Mouse (Mus musculus): ENCODE results near the gene Des.

Des gene

DNA sequence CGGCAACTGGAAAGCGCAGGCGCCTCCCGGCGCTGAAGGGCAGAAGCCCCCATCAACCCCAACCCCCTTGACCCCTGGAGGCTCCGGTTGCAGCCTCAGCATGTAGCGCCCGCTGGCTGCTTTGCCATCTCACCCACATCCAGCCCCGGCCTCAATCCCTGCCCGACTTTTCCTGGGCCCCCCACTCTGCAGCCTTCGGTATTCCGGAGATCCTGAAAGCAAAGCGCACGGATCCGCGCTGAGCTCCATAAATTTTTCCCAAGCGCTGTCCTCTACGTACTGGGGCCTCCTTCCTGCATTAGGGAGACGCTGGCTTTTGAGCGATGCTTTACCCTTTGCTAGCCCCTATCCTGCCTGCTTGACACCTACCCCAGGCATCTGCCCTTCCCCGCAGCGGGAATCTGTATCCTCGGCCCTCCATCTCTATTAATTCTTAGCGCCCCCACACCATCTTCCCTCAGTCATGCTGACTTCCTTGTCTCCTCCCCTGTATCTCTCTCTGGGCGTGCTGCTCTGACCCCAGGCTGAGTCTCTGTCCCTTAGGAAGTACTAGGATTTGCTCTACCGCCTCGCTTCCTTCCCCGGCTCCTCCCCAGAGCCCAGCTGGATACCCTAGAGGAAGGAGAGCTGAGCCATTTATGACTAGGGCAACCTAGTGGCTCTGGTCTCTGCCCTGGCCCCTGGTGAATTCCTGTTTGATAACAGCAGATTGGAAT is 22.4 kb downstream of the Des start:
- DNase-seq (ENCODE audit: low spot score in 2 of 2), result no peak

DNA sequence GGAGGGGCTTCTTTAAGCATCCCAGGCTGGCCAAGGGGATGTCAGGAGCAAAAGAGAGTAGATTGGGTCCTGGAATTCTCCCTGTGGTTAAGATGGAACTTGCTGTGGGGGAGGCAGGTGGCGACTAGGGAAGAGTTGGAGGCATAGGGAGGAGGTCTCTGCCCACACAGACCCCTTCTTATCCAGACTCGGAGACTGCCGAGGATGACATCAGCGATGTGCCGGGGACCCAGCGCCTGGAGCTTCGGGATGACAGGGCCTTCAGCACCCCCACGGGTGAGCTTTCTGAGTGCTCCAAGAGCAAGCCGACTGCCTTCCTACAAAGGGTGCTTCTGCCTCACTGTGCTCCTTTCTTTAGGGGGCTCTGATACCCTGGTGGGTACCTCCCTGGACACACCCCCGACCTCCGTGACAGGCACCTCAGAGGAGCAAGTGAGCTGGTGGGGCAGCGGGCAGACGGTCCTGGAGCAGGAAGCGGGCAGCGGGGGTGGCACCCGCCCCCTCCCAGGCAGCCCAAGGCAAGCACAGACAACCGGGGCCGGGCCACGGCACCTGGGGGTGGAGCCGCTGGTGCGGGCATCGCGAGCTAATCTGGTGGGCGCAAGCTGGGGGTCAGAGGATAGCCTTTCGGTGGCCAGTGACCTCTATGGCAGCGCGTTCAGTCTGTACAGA is 24.5 kb downstream of the Des start:
- no peak for DNase-seq (ENCODE audit: low spot score in 2 of 2)

DNA sequence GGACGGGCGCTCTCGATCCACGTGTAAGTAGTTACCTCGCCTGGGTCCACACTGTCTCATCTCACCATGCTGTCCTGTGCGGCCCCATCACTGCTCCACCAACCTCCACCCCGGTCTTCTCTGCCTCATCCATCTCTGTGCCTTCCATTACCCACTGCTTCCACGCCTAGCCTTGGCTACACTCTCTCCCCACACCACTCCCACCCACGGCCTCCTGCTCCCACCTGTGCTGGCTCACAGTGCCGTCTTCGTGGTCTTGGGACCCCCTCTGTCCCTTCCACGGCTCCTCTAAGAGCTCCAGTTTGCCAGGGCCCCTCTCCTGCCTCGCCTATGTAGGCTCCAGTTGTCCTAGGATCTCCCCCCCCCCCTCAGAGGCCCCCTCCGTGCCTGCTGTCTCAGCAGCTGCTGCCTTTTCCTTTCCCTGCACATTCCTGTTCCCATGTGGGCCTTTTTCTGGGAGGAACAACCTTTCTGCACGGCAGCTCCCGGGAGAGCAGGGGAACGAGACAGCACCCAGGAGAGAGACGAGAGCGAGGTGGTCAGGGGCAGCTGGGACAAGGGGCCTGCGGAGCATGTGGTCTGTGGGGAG is 25.1 kb downstream of the Des start:
- no peak for DNase-seq (ENCODE audit: low spot score in 2 of 2)

DNA sequence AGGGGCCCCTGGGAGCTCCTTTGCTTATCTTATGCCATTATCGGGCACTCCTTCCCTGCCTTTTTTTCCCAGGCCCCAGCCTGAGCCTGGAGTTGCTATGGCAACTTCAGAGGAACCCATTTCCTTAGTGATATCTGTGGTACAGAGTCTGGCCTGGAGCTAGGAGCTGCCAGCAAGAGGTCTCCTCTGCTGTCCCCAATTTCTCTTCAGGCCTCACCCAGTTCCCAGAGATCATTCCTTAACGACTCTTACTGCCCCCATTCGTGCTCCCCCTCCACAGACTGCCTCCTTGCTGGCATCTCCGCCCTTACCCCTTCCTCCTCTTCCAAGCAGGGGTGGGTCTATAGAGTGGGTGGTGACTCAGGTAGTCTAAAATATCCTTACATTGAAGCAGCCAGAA is 26.0 kb downstream of the Des start:
- DNase-seq (ENCODE audit: low spot score in 2 of 2), result no peak

DNA sequence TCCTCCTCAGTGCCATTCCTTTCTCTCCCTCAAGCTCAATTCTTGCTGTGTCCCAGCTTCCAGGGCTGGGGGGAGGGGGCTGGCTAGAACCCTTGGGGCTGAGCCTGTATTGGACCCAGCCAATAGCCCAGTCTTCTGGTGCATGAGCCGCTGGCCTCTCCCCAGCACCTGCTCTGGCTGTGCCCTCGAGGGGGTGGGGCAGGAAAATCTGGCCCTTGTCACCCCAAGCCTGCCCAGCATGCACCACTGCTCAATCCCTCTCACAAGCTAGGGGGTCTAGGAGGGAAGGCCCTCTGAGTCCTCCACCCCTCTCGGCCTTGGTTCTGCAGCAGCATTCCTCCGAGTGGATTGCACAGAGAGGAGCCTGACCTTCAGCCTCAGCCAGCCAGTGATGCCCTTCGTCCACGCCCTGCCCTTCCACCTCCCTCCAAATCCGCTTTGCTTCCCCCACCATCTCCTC is 27.4 kb downstream of the Des start:
- no peak for DNase-seq (ENCODE audit: low spot score in 2 of 2)

DNA sequence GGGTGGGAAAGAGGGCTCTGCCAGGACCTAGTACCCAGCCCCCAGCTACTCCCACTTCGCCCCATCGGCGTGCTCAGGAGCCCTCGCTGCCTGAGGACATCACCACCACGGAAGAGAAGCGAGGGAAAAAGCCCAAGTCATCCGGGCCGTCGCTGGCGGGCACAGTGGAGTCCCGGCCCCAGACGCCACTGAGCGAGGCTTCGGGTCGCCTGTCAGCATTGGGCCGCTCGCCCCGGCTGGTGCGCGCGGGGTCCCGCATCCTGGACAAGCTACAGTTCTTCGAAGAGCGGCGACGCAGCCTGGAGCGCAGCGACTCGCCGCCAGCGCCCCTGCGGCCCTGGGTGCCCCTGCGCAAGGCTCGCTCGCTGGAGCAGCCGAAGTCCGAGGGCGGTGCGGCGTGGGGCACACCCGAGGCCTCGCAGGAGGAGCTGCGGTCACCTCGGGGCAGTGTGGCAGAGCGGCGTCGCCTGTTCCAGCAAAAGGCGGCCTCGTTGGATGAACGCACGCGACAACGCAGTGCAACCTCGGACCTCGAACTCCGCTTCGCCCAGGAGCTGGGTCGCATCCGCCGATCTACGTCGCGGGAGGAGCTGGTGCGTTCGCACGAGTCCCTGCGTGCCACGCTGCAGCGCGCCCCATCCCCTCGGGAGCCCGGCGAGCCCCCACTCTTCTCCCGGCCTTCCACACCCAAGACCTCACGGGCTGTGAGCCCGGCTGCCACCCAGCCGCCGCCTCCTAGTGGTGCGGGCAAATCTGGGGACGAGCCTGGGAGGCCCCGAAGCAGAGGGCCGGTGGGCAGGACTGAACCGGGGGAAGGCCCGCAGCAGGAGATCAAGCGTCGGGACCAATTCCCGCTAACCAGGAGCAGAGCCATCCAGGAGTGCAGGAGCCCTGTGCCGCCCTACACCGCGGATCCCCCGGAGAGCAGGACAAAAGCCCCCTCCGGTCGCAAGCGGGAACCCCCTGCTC is 28.1 kb downstream of the Des start:
- DNase-seq (ENCODE audit: low spot score in 2 of 2), result no peak

DNA sequence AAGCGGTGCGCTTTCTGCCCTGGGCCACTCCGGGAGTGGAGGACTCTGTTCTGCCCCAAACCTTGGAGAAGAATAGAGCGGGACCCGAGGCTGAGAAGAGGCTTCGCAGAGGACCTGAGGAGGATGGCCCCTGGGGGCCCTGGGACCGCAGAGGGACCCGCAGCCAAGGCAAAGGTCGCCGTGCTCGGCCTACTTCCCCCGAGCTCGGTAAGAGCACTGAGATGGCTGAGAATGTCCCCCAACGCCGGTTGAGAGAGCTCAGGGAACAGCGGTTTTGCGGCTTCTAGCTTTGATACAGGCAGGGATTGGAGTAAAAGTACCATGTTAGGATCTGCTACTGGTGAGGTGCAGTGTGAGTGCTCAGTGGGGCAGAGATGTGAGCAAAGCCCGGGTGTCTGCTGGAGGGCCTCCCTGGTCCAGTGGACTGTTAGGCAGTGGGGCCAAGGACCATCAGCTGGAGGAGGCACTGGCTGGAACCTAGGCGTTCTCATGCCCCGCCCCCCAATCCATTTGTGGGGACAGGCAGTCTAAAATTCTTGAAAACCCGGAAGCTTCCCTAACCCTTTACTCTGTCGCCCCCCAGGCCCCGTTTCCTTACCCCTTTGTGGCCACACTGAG is 28.9 kb downstream of the Des start:
- DNase-seq (ENCODE audit: low spot score in 2 of 2), result no peak

DNA sequence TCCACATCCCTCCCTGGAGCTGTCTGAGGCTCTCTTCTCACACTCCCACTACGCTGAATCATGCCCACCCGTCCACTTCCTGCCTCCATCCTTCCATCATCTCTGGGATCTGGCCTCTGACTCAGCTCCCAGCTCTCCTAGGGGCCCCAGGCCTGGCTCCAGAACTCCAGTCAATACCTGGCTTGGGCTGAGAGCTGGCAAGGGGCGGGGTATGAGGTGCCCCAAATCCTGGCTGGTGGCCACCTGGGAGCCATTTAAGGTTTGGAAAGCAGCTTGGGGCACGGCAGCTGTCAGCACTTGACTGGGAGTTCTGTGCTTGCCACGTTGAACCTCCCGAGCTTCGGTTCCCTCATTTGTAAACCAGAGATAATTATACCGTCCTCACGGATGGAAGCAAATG is 33.0 kb downstream of the Des start:
- peak in 1 of 2 experiments; percentile 38 for DNase-seq (ENCODE audit: low spot score in 2 of 2)

DNA sequence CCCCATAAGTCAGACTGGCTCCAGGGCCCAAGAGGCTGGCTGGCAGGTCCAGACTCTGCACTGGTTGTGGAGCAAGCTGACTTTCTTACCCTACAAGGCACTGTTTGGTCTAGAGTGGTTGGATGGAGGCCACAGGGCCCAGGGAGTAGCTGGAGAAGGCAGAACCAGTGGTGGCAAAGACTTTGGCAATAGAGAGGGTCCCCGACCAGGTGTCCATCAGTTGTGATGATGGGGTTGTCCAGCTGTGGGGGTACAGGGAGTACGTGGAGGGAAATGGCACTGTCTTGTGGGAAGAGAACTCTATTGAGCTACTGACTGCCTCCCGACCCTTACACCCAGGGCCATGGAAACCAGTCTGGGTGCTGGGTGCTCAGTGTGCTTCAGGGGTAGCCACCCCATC is 33.7 kb downstream of the Des start:
- DNase-seq (ENCODE audit: low spot score in 2 of 2), result no peak

DNA sequence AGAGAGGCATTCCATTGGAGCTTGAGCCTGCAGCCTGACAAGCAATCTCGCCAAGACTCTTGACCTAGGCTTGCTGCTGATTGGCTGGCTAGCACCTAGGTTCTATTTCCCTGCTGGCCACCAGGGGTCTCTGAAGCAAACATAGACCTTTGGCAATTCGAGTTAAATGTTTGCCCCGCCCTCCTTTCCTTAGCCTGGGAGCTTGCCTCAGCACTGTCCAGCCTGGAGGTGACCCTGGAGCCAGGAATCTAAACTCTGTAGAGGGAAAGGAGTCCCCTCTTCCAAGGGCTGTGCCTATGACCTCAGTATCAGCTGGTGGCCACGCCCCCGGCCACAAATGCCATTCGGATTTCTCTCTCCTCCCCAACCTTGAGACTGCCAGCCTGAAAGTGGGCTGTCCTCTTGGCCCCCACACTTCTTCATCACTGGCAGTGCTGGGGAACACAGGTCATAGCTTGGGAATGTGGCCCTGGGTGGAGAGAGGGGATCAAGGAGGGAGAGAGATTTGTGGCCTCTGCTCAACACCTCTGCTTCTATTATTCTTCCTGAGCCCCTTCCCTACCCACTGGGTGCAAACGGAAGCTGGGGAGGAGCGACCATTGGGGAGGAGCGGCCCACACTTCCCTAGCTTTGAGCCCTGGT is 38.8 kb downstream of the Des start:
- DNase-seq (ENCODE audit: low spot score in 2 of 2), result peak; percentile 42 to 75

DNA sequence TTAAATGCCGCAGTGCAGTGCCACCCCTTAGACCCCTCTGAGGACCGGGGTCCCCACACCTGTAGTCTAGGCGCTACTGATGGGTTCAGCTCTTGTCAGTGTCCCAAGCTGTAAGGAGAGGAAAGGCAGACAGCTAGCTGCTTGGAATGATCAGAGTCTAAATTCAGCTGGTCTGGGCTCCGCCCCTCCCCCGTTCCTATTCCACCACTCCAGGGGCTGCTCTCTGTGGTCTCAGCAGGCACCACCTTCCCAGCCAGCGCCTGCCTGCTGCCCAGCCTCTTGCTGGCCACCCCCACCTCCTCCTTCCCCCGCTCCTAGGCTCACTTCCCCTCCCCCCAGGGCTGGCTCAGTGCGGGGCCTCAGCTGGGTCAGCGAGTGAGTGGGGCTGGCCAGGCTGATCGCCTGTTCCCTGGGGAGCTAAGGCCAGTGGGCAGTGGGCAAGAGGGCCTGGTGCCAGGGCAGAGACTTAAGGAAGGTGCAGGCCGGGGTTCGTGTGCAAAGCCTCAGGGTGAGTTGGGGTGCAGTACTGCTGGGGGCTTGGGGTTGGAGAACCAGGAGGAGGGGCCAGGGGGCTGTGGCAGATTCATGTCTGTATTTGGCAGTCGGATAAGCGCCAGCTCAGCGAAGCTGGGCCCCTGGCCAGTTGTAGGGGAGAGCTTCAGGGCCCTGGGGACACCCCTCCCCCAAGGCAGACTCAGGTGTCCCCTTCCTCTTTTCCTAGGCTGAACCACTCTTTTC is 39.8 kb downstream of the Des start:
- DNase-seq (ENCODE audit: low spot score in 2 of 2), result no peak

DNA sequence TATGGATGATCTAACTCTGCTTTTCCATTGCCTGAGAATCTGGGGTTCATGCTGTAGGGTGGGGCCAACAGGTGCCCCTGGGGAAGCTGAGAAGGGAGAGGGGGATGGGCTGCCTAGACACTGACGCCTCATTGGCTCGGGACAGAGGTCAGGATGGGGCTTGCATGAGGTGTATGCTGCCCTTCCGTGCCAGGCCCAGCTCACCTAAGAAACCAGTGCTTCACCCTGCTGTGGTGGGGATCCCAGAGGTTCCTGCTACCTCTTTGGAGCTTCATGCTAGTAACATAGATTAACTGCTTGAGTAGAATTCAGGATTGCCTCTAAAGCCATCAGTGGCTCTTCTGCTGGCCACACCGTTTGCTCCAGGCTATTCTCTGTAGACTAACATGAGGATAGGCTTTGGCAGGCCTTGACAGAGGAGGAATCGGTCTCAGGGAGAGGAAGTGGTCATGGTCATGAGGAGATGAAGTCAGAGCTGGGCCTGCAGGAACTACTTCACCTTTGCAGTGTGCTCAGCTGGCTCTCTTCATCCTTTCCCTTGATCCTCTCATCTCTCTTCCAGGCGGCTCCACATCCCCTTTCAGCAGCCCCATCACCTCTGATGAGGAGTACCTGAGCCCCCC is 40.5 kb downstream of the Des start:
- no peak for DNase-seq (ENCODE audit: low spot score in 2 of 2)

DNA sequence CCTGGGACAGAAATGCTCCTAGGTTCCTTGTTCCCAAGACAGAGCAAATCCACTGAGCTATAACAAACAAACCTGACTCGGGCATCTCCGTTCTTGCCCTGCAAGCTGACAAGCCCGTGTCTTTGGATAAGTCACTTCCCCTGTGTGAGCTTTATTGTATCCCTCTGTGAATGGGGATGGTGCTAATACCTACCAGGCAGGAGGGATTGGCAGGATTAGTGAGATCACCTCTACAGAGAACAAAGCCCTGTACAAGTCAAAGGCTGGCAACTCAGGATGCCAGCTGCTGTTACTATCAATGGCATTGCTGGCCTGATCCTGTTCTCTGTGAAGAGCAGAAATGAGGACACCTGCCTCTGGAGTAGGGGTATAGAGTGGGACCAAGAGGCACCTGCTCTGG is 45.4 kb downstream of the Des start:
- no peak for DNase-seq (ENCODE audit: low spot score in 2 of 2)

DNA sequence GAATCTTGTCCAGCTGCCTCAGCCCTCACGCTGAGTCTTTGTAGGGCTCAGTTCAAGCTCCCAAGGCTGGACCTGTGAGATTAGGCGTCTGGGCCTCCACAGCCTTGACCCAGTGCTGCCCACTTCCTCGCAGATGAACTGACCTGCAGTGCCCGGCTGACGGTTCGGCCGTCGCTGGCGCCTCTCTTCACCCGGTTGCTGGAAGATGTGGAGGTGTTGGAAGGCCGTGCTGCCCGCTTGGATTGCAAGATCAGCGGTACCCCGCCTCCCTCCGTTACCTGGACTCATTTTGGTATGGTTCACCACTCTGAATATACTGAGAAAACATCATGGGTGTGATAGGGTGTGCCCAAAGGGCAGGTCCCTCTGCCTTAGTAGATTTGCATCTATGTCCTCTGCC is 46.0 kb downstream of the Des start:
- no peak for DNase-seq (ENCODE audit: low spot score in 2 of 2)

DNA sequence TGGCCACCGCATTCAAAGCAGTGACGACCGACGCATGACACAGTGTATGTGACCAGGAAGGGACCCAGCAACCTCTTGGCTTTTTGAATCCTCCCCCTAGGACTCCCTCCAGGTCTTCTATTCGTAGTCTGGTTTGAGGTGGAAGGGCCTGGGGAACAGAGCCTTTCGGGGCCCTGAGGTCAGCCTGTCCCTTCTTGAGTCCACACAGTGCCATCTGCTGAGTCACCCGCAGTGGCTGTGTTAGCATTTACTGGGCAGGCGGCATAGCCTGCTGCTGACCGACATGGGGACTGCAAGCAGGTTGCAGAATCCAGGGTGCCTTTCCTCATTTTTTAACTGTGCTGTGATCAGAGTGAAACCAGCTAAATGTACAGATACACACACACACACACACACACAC is 46.9 kb downstream of the Des start:
- no peak for DNase-seq (ENCODE audit: low spot score in 2 of 2)

DNA sequence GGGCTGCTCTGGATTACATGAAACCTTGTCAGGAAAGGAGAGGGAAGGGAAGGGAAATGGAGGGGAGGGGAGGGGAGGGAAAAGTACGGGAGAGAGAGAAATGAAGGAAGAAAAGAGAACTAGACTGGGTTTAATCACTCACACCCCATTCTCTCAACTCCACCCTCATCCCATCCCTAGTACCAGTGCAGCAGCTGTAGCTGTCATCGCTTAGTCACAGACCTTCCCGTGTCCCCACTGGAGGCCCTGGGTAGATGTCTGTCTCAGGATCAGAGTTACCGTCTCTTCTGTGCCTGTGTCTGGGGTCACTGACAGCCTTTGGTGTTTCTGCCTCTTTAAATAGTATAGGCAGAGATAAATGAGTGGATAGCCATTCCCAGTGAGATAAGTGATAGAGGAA is 48.1 kb downstream of the Des start:
- DNase-seq (ENCODE audit: low spot score in 2 of 2), result no peak

DNA sequence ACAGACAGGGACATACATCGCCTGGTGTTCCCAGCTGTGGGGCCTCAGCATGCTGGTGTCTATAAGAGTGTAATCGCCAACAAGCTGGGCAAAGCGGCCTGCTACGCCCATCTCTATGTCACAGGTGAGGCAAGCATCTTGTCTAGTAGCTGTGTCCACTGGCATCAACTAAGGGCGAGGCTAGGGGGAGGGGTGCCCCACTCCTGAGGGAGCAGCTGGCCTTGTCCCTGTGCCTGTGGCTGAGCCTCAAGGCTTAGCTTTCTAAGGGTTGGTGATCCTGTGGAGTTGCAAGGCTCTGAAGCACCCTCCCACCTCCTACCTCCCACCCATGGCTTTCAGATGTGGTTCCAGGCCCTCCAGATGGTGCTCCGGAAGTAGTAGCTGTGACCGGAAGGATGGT is 49.8 kb downstream of the Des start:
- no peak for DNase-seq (ENCODE audit: low spot score in 2 of 2)

DNA sequence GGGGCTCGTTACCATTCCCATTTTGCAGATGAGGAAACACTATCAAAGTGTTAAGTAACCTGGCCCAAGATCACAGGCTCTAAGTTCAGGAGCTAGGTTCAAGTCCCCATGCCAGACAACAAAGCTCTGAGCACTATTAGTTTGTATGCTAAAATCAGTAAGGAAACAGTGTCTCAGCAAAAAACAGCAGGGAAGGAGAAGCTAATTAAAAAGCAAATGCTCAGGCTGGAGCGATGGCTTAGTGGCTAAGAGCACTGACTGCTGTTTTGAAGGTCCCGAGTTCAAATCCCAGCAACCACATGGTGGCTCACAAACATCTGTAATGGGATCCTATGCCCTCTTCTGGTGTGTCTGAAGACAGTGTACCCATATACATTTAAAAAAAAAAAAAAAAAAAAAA is 52.1 kb downstream of the Des start:
- DNase-seq (ENCODE audit: low spot score in 2 of 2), result no peak

DNA sequence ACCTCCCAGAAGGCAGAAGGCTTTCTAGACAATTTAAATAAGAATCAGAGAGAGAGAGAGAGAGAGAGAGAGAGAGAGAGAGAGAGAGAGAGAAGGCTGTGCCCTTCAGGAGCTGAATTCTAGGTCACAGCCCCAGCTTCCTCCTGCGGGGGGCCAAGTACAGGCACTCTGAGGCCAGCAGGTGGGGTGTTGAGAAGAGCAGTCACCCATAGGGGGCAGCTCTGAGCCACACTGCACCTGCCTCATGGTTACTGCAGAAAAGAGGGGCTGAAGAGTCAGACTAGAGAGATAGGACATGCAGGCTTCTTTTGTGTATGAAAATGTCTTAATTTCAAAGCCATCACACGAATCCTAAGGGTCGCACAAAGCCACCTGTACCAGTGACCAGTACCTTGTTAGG is 53.6 kb downstream of the Des start:
- DNase-seq (ENCODE audit: low spot score in 2 of 2), result no peak

Data from urinary bladder, postnatal 36 days (tissue).